Mouse (Mus musculus) CD4-positive, CD25-positive, alpha-beta regulatory T cell, adult 2 months (primary cell): ENCODE results near the gene Tas2r104.

ENCODE experiments used
- DNase-seq: peaks from one replicate; pipeline ENCODE4 v3.0.0-alpha.2; 2012; ENCODE audit warnings: low read depth, low spot score

Gene Tas2r104

DNA sequence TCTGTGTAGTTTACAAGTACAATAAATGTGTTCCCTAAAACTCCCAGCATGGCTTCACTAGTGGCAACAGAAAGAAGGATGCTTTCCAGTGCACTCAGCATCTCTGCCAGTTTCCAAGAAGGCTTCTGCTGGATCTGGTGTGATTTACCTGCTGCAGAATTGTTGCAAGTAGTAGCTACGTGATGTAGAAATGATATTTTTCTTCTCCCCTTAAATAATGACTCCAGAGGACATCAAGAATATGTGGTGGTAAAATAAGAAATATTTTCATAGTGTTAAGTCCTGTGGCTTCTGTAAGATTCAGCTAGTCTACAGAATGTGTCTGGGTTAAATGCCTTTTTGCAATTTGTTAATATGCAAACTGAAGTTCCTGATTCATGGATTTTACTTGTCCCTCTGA, at the start of gene Tas2r104:
TSS of gene Tas2r104 (minus strand) at position 101 of the 400 bp plus-strand sequence.
- DNase-seq, result no peak

DNA sequence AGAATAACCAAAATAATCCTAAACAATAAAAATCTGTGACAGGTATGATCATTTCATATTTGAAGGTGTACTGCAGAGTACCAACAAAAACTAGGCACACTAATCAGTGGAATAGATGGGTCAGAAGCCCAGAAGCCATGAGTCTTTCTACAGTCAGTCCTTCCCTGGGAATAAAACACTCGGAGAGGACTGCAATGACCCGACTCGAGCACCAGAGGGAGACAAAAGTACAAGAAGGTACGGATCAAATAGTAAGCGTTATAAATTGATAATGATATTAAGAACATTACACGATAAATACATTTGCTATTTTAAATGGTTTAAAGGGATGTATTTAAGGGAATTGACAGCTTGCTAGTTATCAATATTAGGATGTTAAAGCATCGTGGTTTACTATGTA, 27.3 kb upstream of the Tas2r104 start:
- DNase-seq, result no peak

DNA sequence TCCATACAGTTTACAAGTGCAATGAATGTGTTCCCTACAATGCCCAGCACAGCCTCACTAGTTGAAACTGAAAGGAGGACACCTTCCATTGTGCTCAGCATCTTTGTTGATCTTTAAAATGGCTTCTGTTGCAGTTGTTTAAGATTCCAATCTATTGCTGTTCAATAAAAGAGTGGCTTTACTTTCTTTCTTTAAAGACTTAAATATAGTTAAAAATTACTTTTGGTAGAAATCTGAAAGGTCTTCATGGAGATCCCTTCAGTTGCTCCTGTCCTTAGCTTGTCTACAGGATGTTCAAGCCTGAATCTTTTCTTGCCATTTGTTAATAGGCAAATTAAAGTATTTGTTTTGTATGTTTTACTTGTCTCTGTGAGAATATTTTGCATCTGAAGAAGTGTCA, 4.4 kb upstream of the Tas2r104 start, which contains the start of gene Tas2r114:
TSS of gene Tas2r114 (minus strand) at position 101 of the 400 bp plus-strand sequence.
- DNase-seq, result no peak

DNA sequence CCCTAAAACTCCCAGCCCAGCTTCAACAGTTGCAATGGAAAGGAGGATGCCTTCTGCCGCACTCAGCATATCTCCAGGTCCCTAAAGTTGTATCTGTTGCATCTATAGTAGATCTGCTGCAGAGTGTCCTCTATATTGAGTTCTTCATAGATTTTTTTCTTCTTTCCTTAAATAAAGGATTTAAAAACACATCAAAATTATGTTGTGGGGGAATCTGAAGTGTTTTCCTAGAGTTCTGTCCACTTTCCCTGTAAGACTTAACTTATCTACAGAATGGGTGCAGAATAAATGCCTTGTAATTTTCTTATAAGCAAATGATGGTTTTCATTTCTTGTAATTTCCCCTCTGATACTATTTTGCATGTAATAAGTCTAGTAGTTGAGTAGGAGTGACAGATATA, 1.9 kb upstream of the Tas2r104 start, which contains the start of gene Tas2r105:
TSS of gene Tas2r105 (minus strand) at position 101 of the 400 bp plus-strand sequence.
- DNase-seq, result no peak

DNA sequence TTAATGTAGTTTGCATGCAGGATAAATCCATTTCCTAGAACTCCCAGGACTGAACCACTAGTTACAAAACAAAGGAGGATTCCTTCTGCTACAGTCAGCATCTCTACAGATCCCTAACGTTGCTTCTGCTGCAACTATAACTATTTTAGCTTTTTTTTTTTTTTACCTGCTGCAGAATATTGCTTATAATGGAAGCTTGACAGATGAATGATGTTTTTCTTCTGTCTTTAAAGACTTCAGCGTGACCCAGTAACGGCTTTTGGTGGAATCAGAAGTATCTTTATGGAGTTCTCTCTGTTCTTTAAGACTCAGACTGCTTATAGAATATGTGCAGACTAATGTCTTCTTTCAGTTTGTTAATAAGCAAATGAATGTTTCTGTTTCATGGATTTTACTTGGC, 6.8 kb downstream of the Tas2r104 start, which contains the start of gene Tas2r106:
TSS of gene Tas2r106 (minus strand) at position 101 of the 400 bp plus-strand sequence.
- no peak for DNase-seq

DNA sequence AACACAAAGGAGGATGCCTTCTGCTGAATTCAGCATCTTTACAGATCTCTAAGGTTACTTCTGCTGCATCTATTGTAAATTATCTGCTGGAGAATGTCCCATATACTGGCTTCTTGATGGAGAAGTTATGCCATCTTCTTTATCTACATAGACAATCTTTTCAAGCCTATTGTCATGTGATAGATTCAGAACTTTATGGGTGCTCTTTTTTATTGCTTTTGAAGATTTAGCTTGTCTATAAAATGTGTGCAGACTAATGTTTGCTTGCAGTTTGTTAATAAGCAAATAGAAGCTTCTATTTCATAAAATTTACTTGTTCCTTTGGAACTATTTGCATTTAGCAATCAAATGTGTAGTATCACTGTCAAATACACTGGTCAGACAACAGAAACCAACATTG, 25.5 kb downstream of the Tas2r104 start, which contains the start of gene Tas2r107:
TSS of gene Tas2r107 (minus strand) at position 101 of the 400 bp plus-strand sequence.
- no peak for DNase-seq
